Mouse (Mus musculus) left cerebral cortex, postnatal 25 days (tissue): ENCODE measurements at regions not wholly inside any gene's neighbourhood (a gene's known extent, or its start where the extent isn't known, plus 50 kb on each side); places are given as distances from the start of the nearest gene placed in this dataset.
A peak's percentile ranks its signal among the peaks of the same experiment; 100 is the strongest.

Experiments used
- DNase-seq, 2 experiments: peaks; one replicate each; pipeline ENCODE4 v3.0.0; 2022; ENCODE audit warnings: low spot score in 2 of 2, mixed read lengths in 1 of 2
- intact Hi-C: fragments of 180-260 bp; cut with DNase I; formaldehyde crosslinking; loops from one replicate; pipeline ENCODE4 v1.15.1; 2025

DNA sequence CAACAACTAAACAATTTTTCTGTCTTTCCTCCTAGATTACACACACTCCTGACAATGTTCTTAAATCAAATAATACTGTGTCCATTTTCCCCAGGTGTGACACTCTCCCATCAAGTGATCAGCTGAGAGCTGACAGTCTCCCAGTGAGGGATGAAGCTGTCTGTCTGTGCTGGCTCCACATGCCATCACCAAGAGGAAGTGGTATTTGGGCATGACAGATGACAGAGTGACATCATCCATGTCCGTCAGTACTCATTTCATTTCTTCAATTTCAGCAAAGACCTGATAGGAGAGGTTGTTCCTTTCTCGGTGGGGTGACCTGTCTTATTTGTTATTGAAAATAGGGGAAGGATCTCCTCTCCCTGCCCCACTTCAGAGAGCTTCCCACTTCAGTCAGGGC is 206.5 kb upstream of the Nr4a3 start:
- intact Hi-C loops, result no loop called here
- no peak for DNase-seq

DNA sequence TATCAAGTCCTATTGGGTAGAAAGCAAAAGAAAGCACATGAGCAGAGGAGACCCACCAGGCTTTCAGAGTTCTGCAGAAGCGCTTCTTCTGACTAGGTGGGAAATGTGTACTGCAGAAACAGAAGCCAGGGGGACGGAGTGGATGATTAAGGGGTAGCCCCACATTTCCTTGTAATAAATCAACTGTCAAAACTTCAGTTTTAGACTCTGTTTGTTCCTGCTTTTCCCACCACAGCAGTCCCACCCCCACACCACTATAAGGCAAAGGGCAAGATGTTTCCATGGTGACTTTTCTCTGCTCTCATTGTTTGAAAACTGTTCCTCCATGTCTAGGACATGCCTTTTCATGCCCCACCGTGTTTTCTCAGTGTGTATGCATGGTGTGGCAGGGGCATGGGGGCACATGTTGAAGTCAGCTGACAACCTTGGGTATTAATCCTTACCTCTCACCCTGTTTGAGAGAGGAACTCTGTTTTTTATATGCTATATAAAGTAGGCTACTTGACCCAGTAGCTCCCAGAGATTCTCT is 202.8 kb upstream of the Nr4a3 start:
- DNase-seq, result no peak
- intact Hi-C loops, result no loop called here

DNA sequence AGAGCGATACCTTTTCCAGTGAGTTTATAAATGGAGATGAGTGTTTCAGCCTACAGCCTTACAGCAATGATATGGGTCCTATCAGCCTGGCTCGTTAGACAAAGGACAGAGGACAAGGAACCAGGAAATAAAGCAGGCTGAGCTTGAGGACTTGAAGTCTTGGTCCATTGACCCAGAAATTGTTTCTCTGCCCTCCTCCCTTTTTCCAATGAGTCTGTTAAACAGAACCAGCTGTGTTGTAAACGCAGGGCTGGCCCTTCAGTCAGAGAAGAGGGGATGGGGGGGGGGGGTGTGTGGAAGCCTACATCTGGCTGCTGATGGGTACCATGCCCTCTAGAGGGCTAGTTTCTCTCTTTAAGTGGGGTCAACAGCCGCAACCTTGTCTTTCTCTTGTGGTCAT is 199.7 kb upstream of the Nr4a3 start:
- intact Hi-C loops, result no loop called here

DNA sequence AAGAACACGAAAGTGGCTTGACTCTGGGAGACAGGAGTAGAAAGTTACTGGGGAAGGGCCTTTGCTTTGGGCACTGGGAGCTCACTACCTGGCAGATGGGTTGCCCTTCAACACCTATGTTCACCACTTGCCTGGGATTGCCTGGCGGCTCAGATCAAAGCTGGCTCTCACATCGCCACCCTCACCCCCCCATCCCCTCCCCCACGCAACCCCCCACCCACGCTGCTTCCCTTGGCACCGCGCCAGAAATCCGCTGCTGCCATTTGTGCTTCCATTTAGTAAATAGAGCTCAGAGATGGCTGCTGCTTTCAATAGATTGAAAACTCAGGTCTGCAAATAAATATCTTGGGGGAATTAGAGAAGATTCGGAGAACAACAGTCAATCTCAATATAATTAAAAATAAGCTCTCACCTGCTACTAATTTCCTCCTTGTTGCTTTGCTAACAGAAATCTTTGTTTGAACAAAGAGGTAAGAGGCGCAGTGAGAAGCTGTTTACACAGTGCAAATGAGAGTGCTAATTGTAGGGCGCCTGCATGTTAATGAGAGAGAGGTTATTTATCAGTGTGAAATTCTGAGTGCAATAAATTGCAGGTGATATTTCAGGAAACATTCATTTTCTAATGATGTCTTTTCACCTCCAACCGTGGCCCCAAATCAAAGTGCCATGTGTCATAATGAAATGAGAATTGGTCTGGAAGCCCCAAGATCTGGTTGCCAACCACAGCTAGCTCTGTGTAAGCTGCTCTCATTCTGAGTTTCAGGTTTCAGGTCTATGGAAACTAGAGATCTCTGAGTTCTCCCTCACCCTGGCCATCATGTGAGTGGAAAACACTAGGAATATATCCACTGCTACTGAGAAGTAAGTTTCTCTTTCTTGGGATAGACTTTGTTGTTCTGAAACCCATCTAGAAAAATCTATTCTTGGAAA is 198.3 kb upstream of the Nr4a3 start:
- intact Hi-C loops, result no loop called here
- no peak for DNase-seq

More for the DNA sequence above, 199.7 kb upstream of the Nr4a3 start:
- no peak for DNase-seq

DNA sequence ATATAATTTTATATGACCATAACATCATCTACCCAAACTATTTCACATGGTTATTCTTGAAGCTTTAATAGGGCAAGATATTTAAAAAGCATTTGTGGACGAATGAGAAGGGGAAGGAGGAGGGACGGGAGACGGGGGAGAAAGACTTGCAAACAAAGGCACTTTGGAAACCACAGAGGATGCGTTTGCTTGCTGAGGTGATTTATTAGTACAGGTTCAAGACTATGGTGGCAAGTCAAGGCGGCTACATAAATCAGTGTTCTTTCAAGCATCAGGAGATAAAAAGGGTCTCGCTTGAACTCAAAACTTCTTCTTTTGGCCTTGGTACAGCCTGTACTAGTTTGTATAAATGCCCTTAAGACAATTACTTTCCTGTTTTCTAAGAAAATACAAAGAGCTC is 183.8 kb upstream of the Nr4a3 start:
- no peak for DNase-seq
- intact Hi-C loops, result no loop called here

DNA sequence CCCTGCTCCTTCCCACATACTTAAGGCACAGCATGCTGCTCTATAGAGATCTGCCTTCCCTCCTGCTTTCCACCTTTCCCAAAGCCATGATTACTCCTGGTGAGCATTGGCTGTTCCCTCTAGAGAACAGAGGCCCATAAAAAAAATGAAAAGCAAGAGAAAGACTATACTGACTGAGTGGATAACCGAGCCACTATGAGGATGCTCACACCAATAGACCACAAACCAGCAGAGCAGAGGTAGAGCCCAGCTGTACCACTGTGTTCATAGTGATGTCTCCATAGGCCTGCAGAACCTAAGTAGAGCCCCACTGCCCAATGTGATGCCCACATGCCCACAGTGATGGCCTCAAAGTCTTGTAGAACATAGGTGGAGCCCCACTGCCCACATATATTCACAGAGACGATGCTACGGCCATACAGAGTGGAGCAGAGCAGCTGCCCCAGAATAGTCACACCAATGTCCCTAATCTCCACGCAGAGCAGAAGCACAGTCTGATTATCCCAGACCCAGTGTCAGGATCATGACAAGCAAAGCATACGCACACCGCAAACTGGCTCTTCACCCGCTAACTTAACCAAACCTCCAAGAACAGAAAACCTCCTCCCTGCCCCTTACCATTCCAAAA is 174.8 kb upstream of the Nr4a3 start:
- DNase-seq, result no peak
- intact Hi-C loops, result no loop called here

DNA sequence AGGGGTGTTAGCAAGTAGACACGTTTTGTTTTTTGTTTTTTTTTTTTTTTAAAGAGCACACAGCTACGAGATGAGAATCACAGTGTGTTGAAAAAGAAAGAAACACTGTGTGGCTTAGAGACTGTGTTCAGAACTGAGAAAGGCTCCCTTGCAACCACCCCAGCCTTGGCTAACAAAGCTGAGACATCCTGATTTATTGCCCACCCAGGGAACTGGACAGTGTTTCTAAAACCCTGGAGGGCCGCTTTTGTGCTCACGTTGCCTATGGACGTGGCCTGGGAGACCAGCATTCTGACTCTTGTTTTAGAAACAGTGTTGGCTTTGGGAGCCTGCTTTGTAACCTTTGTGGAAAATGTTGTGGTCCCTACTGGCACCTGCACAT is 174.3 kb upstream of the Nr4a3 start:
- intact Hi-C loops, result no loop called here

DNA sequence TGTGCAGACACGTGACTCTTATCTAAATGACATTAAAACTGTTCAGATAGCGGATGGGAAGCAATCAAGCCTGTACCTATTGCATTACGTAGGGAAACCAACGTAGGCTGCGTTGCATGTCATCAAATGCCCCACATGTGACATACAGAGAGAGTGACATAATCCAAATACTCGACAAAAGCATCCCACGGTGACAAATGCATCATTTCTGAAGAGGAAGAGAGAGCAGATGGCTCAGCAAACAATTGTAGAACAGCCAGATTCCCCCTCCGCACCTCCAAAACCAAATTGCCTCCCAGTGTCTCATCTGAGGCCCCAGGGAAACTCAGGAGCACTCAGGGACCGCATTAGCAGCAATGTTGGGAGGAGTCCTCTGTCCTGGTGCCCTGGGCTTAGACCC is 163.4 kb upstream of the Nr4a3 start:
- peak; percentile 35 to 80 for DNase-seq
- intact Hi-C loops, result loop anchor here (2.0 kb wide), 1 partner anchor 61 kb away; no protein-coding TSS in a partner anchor

More for the DNA sequence above, 174.3 kb upstream of the Nr4a3 start:
- no peak for DNase-seq

DNA sequence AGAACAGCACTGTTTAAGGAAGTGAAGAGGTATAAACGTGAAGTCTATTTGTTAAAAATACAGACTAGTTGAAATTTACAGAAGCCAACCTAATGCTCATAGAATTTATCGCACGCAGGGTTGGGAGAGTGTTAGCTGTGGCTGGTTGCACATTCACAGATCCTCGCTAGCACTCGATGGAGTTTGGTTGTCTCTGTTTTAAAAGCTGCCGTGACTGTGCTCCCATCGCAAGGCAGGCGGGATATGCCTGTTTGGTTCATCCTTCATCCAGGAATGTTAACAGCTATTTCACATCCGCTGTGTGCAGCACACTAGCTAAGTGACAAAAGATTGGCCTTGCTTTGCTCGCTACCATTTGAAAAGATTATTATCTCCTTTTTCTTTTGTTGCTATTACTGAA is 162.9 kb upstream of the Nr4a3 start:
- DNase-seq, result peak in 1 of 2 experiments; percentile 22
- intact Hi-C loops, result no loop called here

DNA sequence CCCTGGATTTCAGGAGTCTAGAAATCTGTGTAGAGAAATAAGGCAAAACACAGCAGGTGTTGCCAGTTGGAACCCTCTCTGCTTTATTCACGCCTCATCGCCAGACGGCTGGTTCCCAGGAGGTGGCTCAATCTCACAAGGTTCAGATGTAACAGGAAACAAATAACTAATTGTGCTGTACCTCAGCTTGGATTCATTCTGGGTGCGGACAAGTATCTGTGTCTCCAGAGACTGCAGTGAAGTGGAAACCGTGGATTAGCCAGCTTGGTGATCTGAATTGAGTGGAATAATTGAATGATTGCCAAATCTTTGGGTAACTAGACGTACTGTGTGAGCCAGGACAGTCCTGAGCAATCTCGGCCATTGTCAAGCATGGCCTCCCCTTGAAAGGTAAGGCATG is 145.4 kb upstream of the Nr4a3 start:
- DNase-seq, result no peak
- intact Hi-C loops, result no loop called here

DNA sequence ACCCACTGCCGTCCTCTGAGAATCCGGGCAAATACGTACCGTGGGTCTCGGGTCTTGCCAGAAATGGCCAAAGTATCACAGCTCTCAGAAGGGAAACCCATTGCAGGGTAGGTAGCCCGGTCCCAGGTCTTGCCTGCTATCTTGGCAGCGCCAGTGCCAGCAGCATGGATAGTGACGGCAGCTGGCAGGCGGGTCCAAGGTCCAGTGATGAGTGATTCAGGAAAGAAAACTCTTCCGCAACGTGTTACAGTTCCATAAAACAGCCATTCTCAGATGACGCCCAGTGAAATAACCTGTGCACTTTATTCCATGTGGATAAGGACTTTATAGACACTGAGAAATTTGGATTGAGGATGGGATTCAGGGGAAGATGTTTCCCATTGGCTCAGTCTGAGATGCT is 142.2 kb upstream of the Nr4a3 start:
- intact Hi-C loops, result no loop called here
- DNase-seq, result no peak

DNA sequence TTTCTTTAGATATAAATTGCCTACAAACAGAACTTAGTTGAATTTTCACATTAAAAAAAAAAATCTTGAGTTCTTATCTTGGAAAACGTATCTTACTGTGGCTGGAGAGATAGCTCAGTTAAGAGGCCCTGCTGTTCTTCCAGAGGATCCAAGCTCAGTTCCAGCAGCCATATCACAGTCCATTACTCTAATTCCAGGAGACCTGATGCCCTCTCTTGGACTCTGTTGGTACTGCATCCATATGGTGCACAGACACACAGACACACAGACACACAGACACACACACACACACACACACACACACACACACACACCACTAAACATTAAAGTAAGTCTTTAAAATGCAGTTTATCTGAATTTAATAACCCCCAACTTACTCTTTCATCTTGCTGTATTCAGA is 132.7 kb upstream of the Nr4a3 start:
- intact Hi-C loops, result no loop called here
- DNase-seq, result no peak

DNA sequence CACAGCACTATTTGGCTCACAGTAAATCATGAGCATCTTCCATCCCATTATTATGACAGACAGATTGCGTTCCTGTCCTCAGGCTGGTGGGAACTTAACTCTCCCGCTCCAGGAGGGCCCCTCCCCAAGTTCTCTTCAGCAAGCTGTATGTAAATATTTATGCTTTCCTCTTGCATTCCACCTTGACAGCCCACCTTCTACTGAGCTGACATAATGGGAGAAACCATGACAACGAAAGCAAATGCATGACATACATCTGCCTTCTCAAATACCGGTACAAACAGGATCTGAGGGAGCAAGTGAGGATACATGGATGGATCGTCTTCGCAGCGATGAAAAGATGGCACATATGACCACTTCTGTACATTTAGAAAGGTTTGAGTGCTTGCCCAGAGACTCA is 125.4 kb upstream of the Nr4a3 start:
- no peak for DNase-seq
- intact Hi-C loops, result no loop called here

DNA sequence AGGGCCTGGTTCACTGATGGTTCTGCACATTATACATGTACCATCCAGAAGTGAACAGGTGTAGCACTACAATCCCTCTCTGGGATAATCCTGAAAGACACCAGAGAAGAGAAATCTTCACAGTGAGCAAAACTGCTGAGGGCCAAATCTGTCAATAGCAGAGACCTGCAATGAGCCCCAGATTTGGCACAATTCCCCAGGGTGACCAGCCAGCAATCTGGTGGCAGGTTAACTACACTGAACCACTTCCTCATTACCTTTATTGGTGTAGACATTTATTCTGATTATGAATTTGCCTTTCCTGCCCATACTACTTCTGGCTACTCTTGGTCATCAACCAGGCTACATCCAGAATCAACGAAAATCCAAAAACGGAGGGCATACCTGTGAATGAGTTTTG is 113.5 kb upstream of the Nr4a3 start:
- intact Hi-C loops, result no loop called here
- no peak for DNase-seq

DNA sequence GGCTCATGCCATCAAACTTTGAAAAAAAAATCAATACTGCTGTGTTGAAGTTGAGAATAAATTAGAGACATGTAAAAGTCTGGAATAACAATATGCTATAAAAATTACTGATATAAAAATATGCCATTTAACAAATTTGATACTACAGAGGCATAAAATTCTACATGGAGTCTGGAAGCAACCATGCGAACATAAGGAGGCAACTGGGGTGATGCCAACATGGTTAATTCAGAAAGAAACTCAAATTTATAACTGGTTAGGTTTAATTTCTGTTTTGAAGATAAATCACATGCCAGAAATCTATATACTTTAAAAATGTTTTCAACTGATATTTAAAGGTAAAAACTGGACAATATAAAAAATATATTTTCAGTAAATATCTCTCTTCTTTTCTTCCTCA is 111.4 kb upstream of the Nr4a3 start:
- peak in 1 of 2 experiments; percentile 31 for DNase-seq
- intact Hi-C loops, result no loop called here

DNA sequence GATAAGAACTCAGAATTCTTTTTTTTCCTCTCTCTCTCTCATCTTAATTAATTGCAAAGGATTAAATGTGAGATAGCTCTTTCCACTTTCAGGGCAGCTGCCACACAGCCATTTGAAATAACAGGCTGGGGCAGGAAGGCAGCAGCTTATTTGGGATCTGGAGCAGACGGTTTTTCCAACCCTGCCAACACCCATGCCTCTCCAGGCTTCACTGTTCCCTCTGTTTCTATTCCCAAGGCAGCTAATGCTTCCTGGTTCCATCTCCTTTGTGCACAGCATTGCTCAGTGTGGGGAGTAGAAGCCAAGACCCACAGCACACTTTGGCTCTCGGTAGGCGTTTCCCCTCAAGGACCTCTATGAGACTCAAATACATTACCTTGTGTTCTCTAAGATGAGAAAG is 109.4 kb upstream of the Nr4a3 start:
- no peak for DNase-seq
- intact Hi-C loops, result no loop called here

DNA sequence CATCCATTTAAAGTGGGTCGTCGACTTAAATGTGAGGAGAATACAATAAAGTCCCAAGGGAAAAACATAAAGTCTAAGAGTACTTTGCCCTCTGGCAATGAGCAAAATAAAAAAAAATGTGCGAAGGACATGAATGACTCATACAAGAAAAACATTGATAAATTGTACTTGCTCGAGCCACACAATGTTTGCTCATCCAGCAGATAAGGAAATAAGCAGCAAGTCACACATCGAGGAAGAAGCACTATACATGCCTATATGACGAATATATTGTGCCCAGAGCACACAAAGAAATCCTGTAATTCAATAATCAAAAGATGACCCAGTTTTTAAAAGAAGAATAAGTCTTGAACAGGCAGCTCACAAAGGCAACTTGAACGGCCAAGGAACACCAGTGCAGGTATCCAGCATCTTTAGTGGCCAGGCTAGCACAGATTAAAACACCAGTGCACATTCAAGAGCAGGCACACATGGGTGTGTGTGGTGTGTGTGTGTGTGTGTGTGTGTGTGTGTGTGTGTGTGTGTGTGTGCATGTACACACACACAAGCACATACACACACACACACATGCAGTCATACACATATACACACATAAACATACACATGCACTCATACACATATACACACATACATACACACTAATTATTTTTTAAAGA is 108.4 kb upstream of the Nr4a3 start:
- no peak for DNase-seq
- intact Hi-C loops, result no loop called here

DNA sequence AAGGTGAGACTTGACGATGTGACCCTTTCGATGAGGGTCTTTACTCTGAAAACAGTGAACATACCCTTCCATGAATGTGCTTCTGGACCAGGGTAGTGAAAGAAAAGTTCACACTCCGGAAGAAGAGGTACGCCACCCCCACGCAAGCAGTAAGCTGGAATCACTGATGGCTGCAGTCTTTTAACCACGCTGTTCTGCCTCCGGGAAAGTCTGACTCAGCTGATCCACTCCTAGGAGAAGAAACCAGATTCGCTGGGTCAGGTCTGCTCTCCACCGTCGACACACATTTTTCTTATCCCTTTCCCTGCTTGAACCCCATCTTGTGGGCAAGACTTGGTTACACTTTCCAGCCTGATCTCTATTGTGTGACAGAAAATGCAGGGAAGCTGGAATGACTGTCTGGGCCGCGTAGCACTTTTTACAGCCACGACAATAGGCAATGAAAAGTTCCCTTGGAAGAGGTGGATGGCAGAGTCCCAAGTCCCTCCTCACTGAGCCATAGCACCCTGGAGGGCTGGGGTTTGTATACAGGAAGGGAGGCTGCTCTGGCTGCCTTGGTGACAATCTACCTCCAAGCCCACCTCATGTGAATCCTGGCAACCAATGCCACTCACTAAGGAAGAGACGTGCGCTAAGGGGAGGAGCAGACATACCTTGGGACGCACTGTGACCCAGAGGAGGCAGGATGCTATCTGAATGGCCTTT is 96.9 kb upstream of the Nr4a3 start:
- peak; percentile 44 to 66 for DNase-seq
- intact Hi-C loops, result loop anchor here (2.0 to 5.0 kb wide), 2 partner anchors 95 to 371 kb away; no protein-coding TSS in a partner anchor

DNA sequence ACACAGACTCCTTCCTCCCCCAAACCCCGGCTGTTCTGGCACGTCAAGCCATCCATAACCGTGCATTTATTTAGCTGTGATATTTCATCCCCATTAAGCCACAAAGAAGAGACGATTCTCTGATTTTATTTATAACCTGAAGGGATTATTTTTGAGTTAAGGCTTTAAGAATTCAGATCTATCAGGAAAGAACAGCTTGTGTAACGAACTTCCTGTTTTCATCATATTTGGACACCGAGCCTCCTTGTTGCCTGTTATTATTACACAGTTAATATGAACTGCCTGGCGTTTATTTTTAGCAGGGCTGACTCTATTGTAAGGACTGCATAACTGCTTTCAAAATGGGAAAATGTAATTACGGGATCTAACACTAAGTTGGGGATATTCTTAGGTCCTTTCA is 96.2 kb upstream of the Nr4a3 start:
- intact Hi-C loops, result loop anchor here (2.0 to 5.0 kb wide), 2 partner anchors 94 to 371 kb away; no protein-coding TSS in a partner anchor
- DNase-seq, result peak in 1 of 2 experiments; percentile 3
